Mouse (Mus musculus) T-cell, adult 2 months (primary cell): ENCODE data around the gene Krtap4-7.
"Not testable (repeated sequence)": the region's sequence is repeated elsewhere in the genome, so short reads cannot be mapped to it uniquely, and the experiment has no call there.

ENCODE experiments used
- DNase-seq: peaks from one replicate; pipeline ENCODE4 v3.0.0; 2022; ENCODE audit warnings: low spot score

The Krtap4-7 gene

GRCm38 (mm10) chr11:99597742-99598141 is 46.1 kb downstream of the Krtap4-7 start, which contains the start of gene Krtap9-3:
Gene Krtap9-3, minus strand, starts transcription at chr11:99598105.
- DNase-seq, result not testable (repeated sequence)
